Mouse (Mus musculus) spleen, adult 2 months (tissue): ENCODE measurements around the gene Trappc2l.

ENCODE experiments used
- CTCF ChIP-seq: fragments of 200-500 bp; IDR thresholded peaks from 2 replicates; pipeline ENCODE4 v1.5.1; 2011; ENCODE audit warnings: mild to moderate bottlenecking, inconsistent platforms; ENCODE audit not compliant: insufficient read depth, insufficient read length, insufficient replicate concordance; ENCODE audit errors: extremely low read depth
- POLR2A ChIP-seq: fragments of 200-500 bp; IDR thresholded peaks from 2 replicates; pipeline ENCODE4 v1.6.1; 2011; ENCODE audit warnings: low read depth, low read length, inconsistent platforms

DNA sequence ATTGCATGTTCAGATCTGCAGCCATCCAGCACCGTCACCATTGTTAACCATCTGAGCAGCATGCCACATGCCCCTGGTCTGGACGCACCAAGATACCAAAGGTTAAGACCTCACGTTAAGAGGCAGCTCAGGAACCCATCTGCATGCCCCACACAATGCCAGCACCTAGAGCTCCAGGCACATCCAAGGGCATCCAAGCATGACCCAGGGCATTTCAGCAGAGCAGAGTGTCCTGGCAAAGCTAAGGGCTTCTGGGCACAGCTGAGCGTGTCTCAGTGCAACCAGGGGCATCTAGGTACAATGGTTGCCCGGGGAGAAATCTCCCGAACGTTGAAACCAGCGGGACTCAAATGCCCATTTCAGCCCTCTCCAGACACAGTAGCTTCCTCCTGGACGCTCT lies 10.8 kb upstream of the Trappc2l start:
- TF ChIP-seq POLR2A (no peak), CTCF (no peak)
